ENCODE assay signal across 9 mouse cellular contexts in the genomic region with DNA sequence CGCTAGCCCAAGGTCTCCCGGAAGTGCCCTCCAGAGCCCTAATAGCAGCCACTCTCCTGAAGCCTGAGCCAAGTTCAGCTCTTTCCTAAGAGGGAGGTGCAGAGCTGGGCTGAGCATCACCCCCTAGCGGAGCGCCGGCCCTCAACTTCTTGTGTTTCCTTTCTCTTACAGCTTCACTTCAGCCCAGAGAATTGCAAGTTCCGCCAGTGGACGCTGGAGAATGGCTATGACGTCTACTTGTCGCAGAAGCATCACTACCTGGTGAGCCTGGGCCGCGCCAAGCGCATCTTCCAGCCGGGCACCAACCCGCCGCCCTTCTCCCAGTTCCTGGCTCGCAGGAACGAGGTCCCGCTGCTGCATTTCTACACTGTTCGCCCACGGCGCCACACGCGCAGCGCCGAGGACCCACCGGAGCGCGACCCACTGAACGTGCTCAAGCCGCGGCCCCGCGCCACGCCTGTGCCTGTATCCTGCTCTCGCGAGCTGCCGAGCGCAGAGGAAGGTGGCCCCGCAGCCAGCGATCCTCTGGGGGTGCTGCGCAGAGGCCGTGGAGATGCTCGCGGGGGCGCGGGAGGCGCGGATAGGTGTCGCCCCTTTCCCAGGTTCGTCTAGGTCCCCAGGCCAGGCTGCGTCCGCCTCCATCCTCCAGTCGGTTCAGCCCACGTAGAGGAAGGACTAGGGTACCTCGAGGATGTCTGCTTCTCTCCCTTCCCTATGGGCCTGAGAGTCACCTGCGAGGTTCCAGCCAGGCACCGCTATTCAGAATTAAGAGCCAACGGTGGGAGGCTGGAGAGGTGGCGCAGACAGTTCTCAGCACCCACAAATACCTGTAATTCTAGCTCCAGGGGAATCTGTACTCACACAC. TPM values are rescaled to one million over a fixed set of nuclear protein-coding genes. Genes with fewer than 3 reads are reported as not detected.
DNase-seq lines count a peak whose midpoint lies in the region; ATAC-seq lines count a peak whose summit lies in the region.
"Had no signal": no experiment of that assay in that cellular context is flagged by ENCODE, and none has a peak within 500 bp of the region (broad histone marks: within the 10 kb centered on the region; RNA-seq: fewer than 3 reads in every experiment).

No protein-coding gene starts in this region.

- DNase-seq in layer of hippocampus, adult 11-12 months (ENCODE audit: low spot score), result peak; percentile 71
- DNase-seq in layer of hippocampus, adult 9-10 months (ENCODE audit: low spot score), result no peak
- peak; percentile 86 to 87 for DNase-seq in cerebellum, postnatal 10 days
- DNase-seq in frontal cortex, postnatal 10 days (ENCODE audit: low spot score in 2 of 2), result peak; percentile 56 to 72
- peak; percentile 78 for DNase-seq in intestine, embryonic 14.5 days (ENCODE audit: low spot score)
- peak; percentile 82 to 83 for DNase-seq in left cerebral cortex, postnatal 36 days (ENCODE audit: low spot score in 2 of 2)
- peak; percentile 74 to 79 for DNase-seq in right cerebral cortex, postnatal 36 days (ENCODE audit: low spot score in 2 of 2)

- intact Hi-C loops in left cerebral cortex, postnatal 36 days (cut with DNase I), result no loop called here

- H3K4me1 ChIP-seq in intestine, embryonic 14.5 days (replicated peaks; ENCODE audit: control insufficient read depth, insufficient read depth, low read length), result no peaks in the 10 kb centered on the region

- H3K9me3 ChIP-seq in intestine, embryonic 14.5 days (ENCODE audit: control insufficient read depth, low read length), result no peaks in the 10 kb centered on the region

- peak overlapping the region; percentile 50 for H3K4me3 ChIP-seq in intestine, embryonic 14.5 days (ENCODE audit: low read depth, low read length)

- no peaks in the 10 kb centered on the region for H3K36me3 ChIP-seq in intestine, embryonic 14.5 days (ENCODE audit: control insufficient read depth, insufficient read depth, low read length)

- H3K9ac ChIP-seq in intestine, embryonic 14.5 days (ENCODE audit: low read length), result peak overlapping the region; percentile 38

- peak; percentile 76 for ATAC-seq in intestine, embryonic 14.5 days (replicated peaks; ENCODE audit: low FRiP score, low TSS enrichment, low read depth)
- ATAC-seq in megakaryocyte-erythroid progenitor cell, adult 5-6 weeks (replicated peaks; ENCODE audit: low FRiP score, low TSS enrichment, poor library complexity, severe bottlenecking), result peak; percentile 41; the same call in 1 of the 2 replicates

- peaks cover 37% of the 10 kb centered on the region for H3K27me3 ChIP-seq in intestine, embryonic 14.5 days (replicated peaks; ENCODE audit: control insufficient read depth, insufficient read depth, low read length)

- peak overlapping the region; percentile 78 for H3K4me2 ChIP-seq in intestine, embryonic 14.5 days (ENCODE audit: low read length)

- 3% methylated on average over 59 of the region's 59 CpGs for WGBS in intestine, embryonic 14.5 days

- no peak overlapping the region for H3K27ac ChIP-seq in intestine, embryonic 14.5 days (ENCODE audit: low read depth)

RNA-seq across cellular contexts. Expression of gene Fgf23, which starts 7.4 kb away (rescaled TPM):
- polyA plus RNA-seq in intestine, embryonic 14.5 days (2014; fragmentation: Nextera tagmentation; extraction: Ambion mirVana), result not detected in 2 replicates
- 1 to 10 TPM in 1 of 2 experiments, under 1 TPM in 1; 0.39 to 1.1 TPM for total RNA-seq in left cerebral cortex, postnatal 36 days (2021)
- total RNA-seq in megakaryocyte-erythroid progenitor cell, adult 5-6 weeks (2014; fragmentation: Nextera tagmentation), result not detected in 2 replicates
- not detected in 2 replicates for total RNA-seq in megakaryocyte-erythroid progenitor cell, adult 5-6 weeks (2017)
- total RNA-seq: MEL had no signal

RNA-seq across cellular contexts. Expression of gene Tigar, which starts 29.3 kb away (rescaled TPM):
- polyA plus RNA-seq in intestine, embryonic 14.5 days (2014; fragmentation: Nextera tagmentation; extraction: Ambion mirVana), result 4.4 and 5.3 TPM in 2 replicates
- 10 to 100 TPM; 24.1 to 25.0 TPM for total RNA-seq in left cerebral cortex, postnatal 36 days (2021)
- total RNA-seq in megakaryocyte-erythroid progenitor cell, adult 5-6 weeks (2014; fragmentation: Nextera tagmentation), result 0.47 TPM in 1 of 2 replicates, not detected in the other
- 0.30 and 3.1 TPM in 2 replicates for total RNA-seq in megakaryocyte-erythroid progenitor cell, adult 5-6 weeks (2017)

Comparison
In these comparisons a context has a peak if more than half of its experiments do, and no peak if none do; other contexts are left out.
1. RNA of gene Tigar, which starts 29.3 kb away (total RNA-seq): 24.1 to 25.0 TPM in left cerebral cortex, postnatal 36 days; 0.30 to 3.1 TPM in megakaryocyte-erythroid progenitor cell, adult 5-6 weeks; every median in the first group is over 4 times any median in the second.